16 mouse cellular contexts compared by ENCODE assay signal in genomic region chr14:45382912-45383311, GRCm38 (mm10). TPM values are rescaled to one million over a fixed set of nuclear protein-coding genes. Genes with fewer than 3 reads are reported as not detected.
DNase-seq lines count a peak whose midpoint lies in the region; TF ChIP-seq lines count a peak whose summit lies in the region.
"Had no signal": no experiment of that assay in that cellular context is flagged by ENCODE, and none has a peak within 500 bp of the region (broad histone marks: within the 10 kb centered on the region; RNA-seq: fewer than 3 reads in every experiment).

No protein-coding gene starts in this region.

- TF ChIP-seq POLR2A in kidney, adult 2 months (IDR thresholded peaks at IDR 0.05; ENCODE audit: low read depth, low read length): no peak
- no peak for TF ChIP-seq POLR2A in embryonic fibroblast, embryonic 13.5 days (IDR thresholded peaks at IDR 0.05; ENCODE audit: low read depth, low read length)

- H3K27ac ChIP-seq in kidney, adult 2 months (ENCODE audit: insufficient read depth, low read depth, low read length): no peak overlapping the region
- H3K27ac ChIP-seq in embryonic fibroblast, embryonic 13.5 days (ENCODE audit: insufficient read depth, low read length): no peak overlapping the region
- H3K27ac ChIP-seq: embryonic facial prominence, embryonic 12.5 days; forebrain, embryonic 13.5 days; neural tube, embryonic 13.5 days had no signal

- no peaks in the 10 kb centered on the region for H3K27me3 ChIP-seq in kidney, adult 2 months (replicated peaks; ENCODE audit: control insufficient read depth, insufficient read depth, low read length)
- no peaks in the 10 kb centered on the region for H3K27me3 ChIP-seq in E14TG2a.4 (ENCODE audit: insufficient read depth, low read length)
- H3K27me3 ChIP-seq: embryonic facial prominence, embryonic 12.5 days; forebrain, embryonic 13.5 days; neural tube, embryonic 13.5 days had no signal

- 76% methylated on average over 4 of the region's 4 CpGs for WGBS in kidney, adult 2 months

- no peak for DNase-seq in kidney, adult 2 months
- DNase-seq in kidney, adult 11 months: no peak
- DNase-seq in 416B (ENCODE audit: low read depth): peak; percentile 41
- DNase-seq in urinary bladder, postnatal 36 days (ENCODE audit: low spot score in 2 of 2): no peak
- no peak for DNase-seq in cerebellum, adult 9-11 months
- no peak for DNase-seq in retina, postnatal 1 day
- DNase-seq: adrenal gland, postnatal 25 days; cerebellum, adult 8-10 months; heart, postnatal 4 days; kidney, adult 18-20 months; right cerebral cortex, adult 18-20 months had no signal

- H3K36me3 ChIP-seq in kidney, adult 2 months (ENCODE audit: control insufficient read depth, insufficient read depth, low read length): peaks cover 2% of the 10 kb centered on the region; the same call in 1 of the 2 replicates
- H3K36me3 ChIP-seq in E14TG2a.4 (ENCODE audit: insufficient read depth, low read length): peaks cover 72% of the 10 kb centered on the region

- H3K9me3 ChIP-seq in E14TG2a.4 (ENCODE audit: low read length): no peaks in the 10 kb centered on the region
- H3K9me3 ChIP-seq: embryonic facial prominence, embryonic 12.5 days; forebrain, embryonic 13.5 days; neural tube, embryonic 13.5 days had no signal

- TF ChIP-seq CTCF in kidney, adult 2 months (conservative IDR thresholded peaks at IDR 0.05; ENCODE audit: insufficient read depth, insufficient read length, low read depth, low read length): peak; percentile 43; the same call in 1 of the 2 replicates
- peak; percentile 50 for TF ChIP-seq CTCF in E14TG2a.4 (conservative IDR thresholded peaks at IDR 0.05; ENCODE audit: low read length)
- peak; percentile 35; the same call in 1 of the 2 replicates for TF ChIP-seq CTCF in embryonic fibroblast, embryonic 13.5 days (IDR thresholded peaks at IDR 0.05; ENCODE audit: borderline replicate concordance, insufficient read depth, low read length)

- H3K4me3 ChIP-seq in kidney, adult 2 months (ENCODE audit: insufficient read depth, low read depth, low read length): no peak overlapping the region
- no peak overlapping the region for H3K4me3 ChIP-seq in E14TG2a.4 (replicated peaks; ENCODE audit: low read length)
- H3K4me3 ChIP-seq in embryonic fibroblast, embryonic 13.5 days (ENCODE audit: insufficient read depth, low read length): no peak overlapping the region
- H3K4me3 ChIP-seq: embryonic facial prominence, embryonic 12.5 days; forebrain, embryonic 13.5 days; neural tube, embryonic 13.5 days had no signal

- H3K4me1 ChIP-seq in kidney, adult 2 months (ENCODE audit: control insufficient read depth, insufficient read depth, low read length): peaks cover 19% of the 10 kb centered on the region; the same call in 1 of the 2 replicates
- peaks cover 17% of the 10 kb centered on the region for H3K4me1 ChIP-seq in E14TG2a.4 (replicated peaks; ENCODE audit: low read depth, low read length)
- H3K4me1 ChIP-seq in embryonic fibroblast, embryonic 13.5 days (ENCODE audit: control insufficient read depth, insufficient read depth, low read length): no peaks in the 10 kb centered on the region

RNA-seq across cellular contexts. Expression of gene Gnpnat1, which starts 21.8 kb away (rescaled TPM):
- polyA plus RNA-seq in kidney, adult 2 months (2012; rRNA removed): 8.0 and 10.1 TPM in 2 replicates
- polyA plus RNA-seq in embryonic fibroblast, embryonic 13.5 days (2011; ENCODE audit: insufficient read length, low read depth, missing spikeins): 90.3 and 97.4 TPM in 2 replicates

RNA-seq across cellular contexts. Expression of gene Styx, which starts 32.0 kb away (rescaled TPM):
- polyA plus RNA-seq in kidney, adult 2 months (2012; rRNA removed): 3.0 and 8.5 TPM in 2 replicates
- 14.8 and 20.9 TPM in 2 replicates for polyA plus RNA-seq in embryonic fibroblast, embryonic 13.5 days (2011; ENCODE audit: insufficient read length, low read depth, missing spikeins)

RNA-seq across cellular contexts. Expression of gene Psmc6, which starts 53.3 kb away (rescaled TPM):
- polyA plus RNA-seq in kidney, adult 2 months (2012; rRNA removed): 23.8 and 45.5 TPM in 2 replicates
- 486 and 500 TPM in 2 replicates for polyA plus RNA-seq in embryonic fibroblast, embryonic 13.5 days (2011; ENCODE audit: insufficient read length, low read depth, missing spikeins)

Comparison
In these comparisons a context has a peak if more than half of its experiments do, and no peak if none do; other contexts are left out.
1. RNA of gene Psmc6, which starts 53.3 kb away (polyA plus RNA-seq): 486 to 500 TPM in embryonic fibroblast, embryonic 13.5 days; 23.8 to 45.5 TPM in kidney, adult 2 months; every median in the first group is over 10 times any median in the second.
2. Peak in every context shown above with its lines, with median percentiles within 50 percentile points of each other: CTCF ChIP-seq.